Comparison of ENCODE assay signal across 8 mouse cellular contexts in genomic region chr5:3544480-3544769, GRCm38 (mm10). TPM values are rescaled to one million over a fixed set of nuclear protein-coding genes. Genes with fewer than 3 reads are reported as not detected.
DNase-seq lines count a peak whose midpoint lies in the region; ATAC-seq and TF ChIP-seq lines count a peak whose summit lies in the region.

No protein-coding gene starts in this region.

- H3K27ac ChIP-seq in liver, adult 2 months (replicated peaks; ENCODE audit: insufficient read depth, low read depth, low read length), result no peak overlapping the region
- peak overlapping the region; percentile 97 for H3K27ac ChIP-seq in embryonic facial prominence, embryonic 10.5 days (replicated peaks)
- no peak overlapping the region for H3K27ac ChIP-seq in intestine, embryonic 14.5 days (ENCODE audit: low read depth)
- no peak overlapping the region for H3K27ac ChIP-seq in neural tube, embryonic 13.5 days (replicated peaks)

- no peaks in the 10 kb centered on the region; the same call in 1 of the 2 replicates for H3K36me3 ChIP-seq in liver, adult 2 months (ENCODE audit: control insufficient read depth, insufficient read depth, low read length)
- peaks cover 35% of the 10 kb centered on the region for H3K36me3 ChIP-seq in embryonic facial prominence, embryonic 10.5 days (replicated peaks)
- no peaks in the 10 kb centered on the region for H3K36me3 ChIP-seq in intestine, embryonic 14.5 days (ENCODE audit: control insufficient read depth, insufficient read depth, low read length)
- H3K36me3 ChIP-seq in neural tube, embryonic 13.5 days, result peaks cover 6% of the 10 kb centered on the region; the same call in 1 of the 2 replicates

- DNase-seq in liver, adult 2 months (ENCODE audit: extremely low read depth, low read depth, low spot score), result peak; percentile 11
- no peak for DNase-seq in liver
- no peak for DNase-seq in embryonic facial prominence, embryonic 10.5 days (ENCODE audit: low spot score)
- DNase-seq in intestine, embryonic 14.5 days (ENCODE audit: low spot score), result no peak
- DNase-seq in gastrocnemius, adult 8-10 months (ENCODE audit: low spot score in 2 of 2), result no peak
- DNase-seq in frontal cortex, postnatal 10 days (ENCODE audit: low spot score in 2 of 2), result no peak
- no peak for DNase-seq in thymus, postnatal 14 days

- H3K4me3 ChIP-seq in liver, adult 2 months (ENCODE audit: insufficient read depth, low read depth, low read length), result peak overlapping the region; percentile 89
- peak overlapping the region; percentile 94 for H3K4me3 ChIP-seq in embryonic facial prominence, embryonic 10.5 days
- H3K4me3 ChIP-seq in intestine, embryonic 14.5 days (ENCODE audit: low read depth, low read length), result peak overlapping the region; percentile 62
- peak overlapping the region; percentile 91 for H3K4me3 ChIP-seq in neural tube, embryonic 13.5 days

- 8% methylated on average over 7 of the region's 7 CpGs for WGBS in liver, adult 2 months
- 10% methylated on average over 7 of the region's 7 CpGs for WGBS in embryonic facial prominence, embryonic 10.5 days
- WGBS in intestine, embryonic 14.5 days, result 14% methylated on average over 7 of the region's 7 CpGs
- WGBS in neural tube, embryonic 13.5 days, result 8% methylated on average over 7 of the region's 7 CpGs

- peak overlapping the region; percentile 93 for H3K9ac ChIP-seq in liver, adult 2 months (ENCODE audit: low read depth, low read length)
- peak overlapping the region; percentile 85 for H3K9ac ChIP-seq in intestine, embryonic 14.5 days (ENCODE audit: low read length)
- peak overlapping the region; percentile 91 for H3K9ac ChIP-seq in neural tube, embryonic 13.5 days

- peaks cover 29% of the 10 kb centered on the region for H3K79me2 ChIP-seq in liver, adult 2 months (ENCODE audit: control insufficient read depth, insufficient read depth, low read length)

- peaks cover 11% of the 10 kb centered on the region for H3K4me1 ChIP-seq in liver, adult 2 months (ENCODE audit: control insufficient read depth, insufficient read depth, low read length)
- H3K4me1 ChIP-seq in embryonic facial prominence, embryonic 10.5 days, result peaks cover 12% of the 10 kb centered on the region
- H3K4me1 ChIP-seq in intestine, embryonic 14.5 days (replicated peaks; ENCODE audit: control insufficient read depth, insufficient read depth, low read length), result peaks cover 10% of the 10 kb centered on the region
- peaks cover 22% of the 10 kb centered on the region for H3K4me1 ChIP-seq in neural tube, embryonic 13.5 days (replicated peaks)

- TF ChIP-seq POLR2A in liver, adult 2 months (IDR thresholded peaks at IDR 0.05; ENCODE audit: extremely low read depth, insufficient read depth, low read length), result no peak

- no peak for TF ChIP-seq CTCF in liver, adult 2 months (IDR thresholded peaks at IDR 0.05; ENCODE audit: low read depth, low read length)

- H3K9me3 ChIP-seq in embryonic facial prominence, embryonic 10.5 days, result 0 out of 2 replicates have a peak, but pooled peaks cover 2% of the 10 kb centered on the region
- no peaks in the 10 kb centered on the region for H3K9me3 ChIP-seq in intestine, embryonic 14.5 days (ENCODE audit: control insufficient read depth, low read length)
- H3K9me3 ChIP-seq in neural tube, embryonic 13.5 days, result no peaks in the 10 kb centered on the region

- 0 out of 2 replicates have a peak, but pooled peaks have one; percentile 42 for ATAC-seq in intestine, embryonic 14.5 days (replicated peaks; ENCODE audit: low FRiP score, low TSS enrichment, low read depth)
- ATAC-seq in neural tube, embryonic 13.5 days (ENCODE audit: low read depth), result peak; percentile 51

- no peaks in the 10 kb centered on the region for H3K27me3 ChIP-seq in liver, adult 2 months (ENCODE audit: control insufficient read depth, insufficient read depth, low read length)
- H3K27me3 ChIP-seq in embryonic facial prominence, embryonic 10.5 days (replicated peaks; ENCODE audit: low read depth, poor library complexity, severe bottlenecking), result no peaks in the 10 kb centered on the region
- H3K27me3 ChIP-seq in intestine, embryonic 14.5 days (replicated peaks; ENCODE audit: control insufficient read depth, insufficient read depth, low read length), result no peaks in the 10 kb centered on the region
- no peaks in the 10 kb centered on the region for H3K27me3 ChIP-seq in neural tube, embryonic 13.5 days

- H3K4me2 ChIP-seq in intestine, embryonic 14.5 days (ENCODE audit: low read length), result peak overlapping the region; percentile 55
- peak overlapping the region; percentile 79 for H3K4me2 ChIP-seq in neural tube, embryonic 13.5 days

RNA-seq across cellular contexts. Expression of gene Fam133b, which starts 0.8 kb away (rescaled TPM):
- 9.0 and 10.9 TPM in 2 replicates for total RNA-seq in liver, adult 2 months (2014; rRNA removed)
- 2.3 and 3.0 TPM in 2 replicates for polyA plus RNA-seq in liver, adult 2 months (2012; rRNA removed)
- polyA plus RNA-seq in embryonic facial prominence, embryonic 10.5 days (2016; fragmentation: Nextera tagmentation; extraction: Ambion mirVana), result 34.6 and 38.0 TPM in 2 replicates
- polyA plus RNA-seq in intestine, embryonic 14.5 days (2014; fragmentation: Nextera tagmentation; extraction: Ambion mirVana), result 31.2 and 36.7 TPM in 2 replicates
- 24.3 and 25.3 TPM in 2 replicates for polyA plus RNA-seq in neural tube, embryonic 13.5 days (2015; fragmentation: Nextera tagmentation; extraction: Ambion mirVana)
- 10 to 100 TPM; 10.4 to 12.6 (median 10.5) TPM for total RNA-seq in gastrocnemius, adult 8-10 months (2022)

RNA-seq across cellular contexts. Expression of gene 1700109H08Rik, which starts 26.9 kb away (rescaled TPM):
- 1.8 TPM in 2 replicates for total RNA-seq in liver, adult 2 months (2014; rRNA removed)
- polyA plus RNA-seq in liver, adult 2 months (2012; rRNA removed), result 0.35 and 0.93 TPM in 2 replicates
- 3.9 and 4.0 TPM in 2 replicates for polyA plus RNA-seq in embryonic facial prominence, embryonic 10.5 days (2016; fragmentation: Nextera tagmentation; extraction: Ambion mirVana)
- polyA plus RNA-seq in intestine, embryonic 14.5 days (2014; fragmentation: Nextera tagmentation; extraction: Ambion mirVana), result 3.5 and 4.4 TPM in 2 replicates
- polyA plus RNA-seq in neural tube, embryonic 13.5 days (2015; fragmentation: Nextera tagmentation; extraction: Ambion mirVana), result 2.0 and 2.4 TPM in 2 replicates
- total RNA-seq in gastrocnemius, adult 8-10 months (2022), result 1 to 10 TPM; 1.9 to 5.3 (median 2.7) TPM

RNA-seq across cellular contexts. Expression of gene Pex1, which starts 51.4 kb away (rescaled TPM):
- 20.5 and 21.6 TPM in 2 replicates for total RNA-seq in liver, adult 2 months (2014; rRNA removed)
- 8.8 and 9.0 TPM in 2 replicates for polyA plus RNA-seq in liver, adult 2 months (2012; rRNA removed)
- polyA plus RNA-seq in embryonic facial prominence, embryonic 10.5 days (2016; fragmentation: Nextera tagmentation; extraction: Ambion mirVana), result 13.5 TPM in 2 replicates
- polyA plus RNA-seq in intestine, embryonic 14.5 days (2014; fragmentation: Nextera tagmentation; extraction: Ambion mirVana), result 16.0 and 17.0 TPM in 2 replicates
- polyA plus RNA-seq in neural tube, embryonic 13.5 days (2015; fragmentation: Nextera tagmentation; extraction: Ambion mirVana), result 22.2 and 26.8 TPM in 2 replicates
- 1 to 10 TPM; 4.6 to 8.1 (median 7.1) TPM for total RNA-seq in gastrocnemius, adult 8-10 months (2022)

RNA-seq across cellular contexts. Expression of gene Rbm48, which starts 52.0 kb away (rescaled TPM):
- 6.5 and 7.9 TPM in 2 replicates for total RNA-seq in liver, adult 2 months (2014; rRNA removed)
- polyA plus RNA-seq in liver, adult 2 months (2012; rRNA removed), result 2.2 and 2.9 TPM in 2 replicates
- polyA plus RNA-seq in embryonic facial prominence, embryonic 10.5 days (2016; fragmentation: Nextera tagmentation; extraction: Ambion mirVana), result 11.9 and 15.6 TPM in 2 replicates
- polyA plus RNA-seq in intestine, embryonic 14.5 days (2014; fragmentation: Nextera tagmentation; extraction: Ambion mirVana), result 14.0 and 14.1 TPM in 2 replicates
- polyA plus RNA-seq in neural tube, embryonic 13.5 days (2015; fragmentation: Nextera tagmentation; extraction: Ambion mirVana), result 16.1 and 16.5 TPM in 2 replicates
- 1 to 10 TPM; 5.2 to 9.2 (median 7.6) TPM for total RNA-seq in gastrocnemius, adult 8-10 months (2022)
